Mouse (Mus musculus): ENCODE results near the gene Soat2. TPM values are rescaled to one million over a fixed set of nuclear protein-coding genes. Genes with fewer than 3 reads are reported as not detected.

The Soat2 gene
- polyA plus RNA-seq, 1 experiment, result not detected

DNA sequence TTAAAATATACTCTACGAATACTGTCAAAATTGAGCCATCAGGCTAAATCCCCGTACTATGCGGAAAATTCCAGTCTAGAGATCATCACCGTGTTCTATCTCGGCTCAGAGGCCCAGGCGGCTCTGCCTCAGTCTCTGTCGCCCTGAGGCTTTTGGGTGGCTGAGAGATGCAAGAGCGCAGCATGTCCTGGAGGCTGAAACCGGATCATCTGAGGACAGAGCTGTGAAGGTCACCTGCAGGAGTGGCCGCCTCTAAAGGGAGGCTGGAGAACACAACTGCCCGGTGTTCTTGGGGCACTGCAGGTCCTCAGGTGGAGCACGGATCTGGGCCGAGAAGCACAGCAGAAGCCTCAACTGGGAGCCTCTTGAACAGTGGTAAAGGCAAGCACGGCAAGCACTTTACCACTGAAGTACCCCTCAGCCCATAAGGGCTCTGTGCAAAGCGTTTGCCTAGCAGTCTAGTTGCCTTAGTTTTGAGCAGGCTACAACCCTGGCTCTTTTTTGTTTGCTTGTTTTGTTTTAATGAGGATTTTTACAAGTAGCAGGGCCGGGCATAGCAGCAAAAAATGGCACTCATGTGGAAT lies 25.5 kb downstream of the Soat2 start:
- H3K4me3 ChIP-seq (ENCODE audit: insufficient read depth, low read depth, low read length), result no peak overlapping the region
- TF ChIP-seq CTCF (IDR thresholded peaks at IDR 0.05; ENCODE audit: insufficient read depth, low read depth, low read length), result no peak
- no peak for TF ChIP-seq POLR2A (IDR thresholded peaks at IDR 0.05; ENCODE audit: insufficient read depth, low read depth, low read length)
- H3K4me1 ChIP-seq (ENCODE audit: control insufficient read depth, insufficient read depth, low read length), result no peaks in the 10 kb centered on the region
- 91% methylated on average over 16 of the region's 16 CpGs for WGBS
- H3K27ac ChIP-seq (ENCODE audit: insufficient read depth, low read depth, low read length), result no peak overlapping the region

DNA sequence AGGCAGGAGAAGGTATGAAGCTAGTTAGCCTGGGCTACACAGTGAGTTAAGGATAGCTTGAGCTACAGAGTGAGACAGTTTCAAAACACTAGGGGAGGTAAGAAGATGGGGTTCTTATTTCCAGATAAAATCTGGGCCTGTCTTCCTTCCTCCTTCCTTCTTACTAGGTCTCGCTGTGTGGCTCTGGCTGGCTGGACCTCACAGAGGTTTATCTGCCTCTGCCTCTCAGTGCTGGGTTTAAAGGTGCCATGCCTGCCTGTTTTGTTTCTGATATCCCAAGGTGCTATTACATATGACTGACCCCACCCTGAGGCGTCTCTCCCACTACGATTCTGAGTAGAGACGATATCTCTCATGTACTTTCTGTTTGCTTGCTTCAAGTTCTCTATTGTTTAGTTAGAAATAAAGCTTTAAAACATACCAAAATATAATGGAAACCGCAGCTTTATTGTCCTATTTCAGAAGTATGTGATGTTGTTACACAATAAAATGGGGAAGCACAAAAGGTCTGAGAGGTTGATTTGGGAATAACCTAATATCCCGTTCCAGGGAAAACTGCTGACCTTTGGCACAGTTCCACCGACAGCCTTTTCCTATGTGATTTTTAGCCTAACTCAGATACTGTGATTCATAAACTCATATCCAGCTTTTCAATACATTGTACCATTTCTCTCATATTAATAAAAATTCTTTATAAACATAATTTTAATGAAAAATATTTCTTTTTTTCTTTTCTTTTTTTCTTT lies 26.4 kb downstream of the Soat2 start:
- no peak overlapping the region for H3K4me3 ChIP-seq (ENCODE audit: insufficient read depth, low read depth, low read length)
- WGBS, result 85% methylated on average over 7 of the region's 7 CpGs

DNA sequence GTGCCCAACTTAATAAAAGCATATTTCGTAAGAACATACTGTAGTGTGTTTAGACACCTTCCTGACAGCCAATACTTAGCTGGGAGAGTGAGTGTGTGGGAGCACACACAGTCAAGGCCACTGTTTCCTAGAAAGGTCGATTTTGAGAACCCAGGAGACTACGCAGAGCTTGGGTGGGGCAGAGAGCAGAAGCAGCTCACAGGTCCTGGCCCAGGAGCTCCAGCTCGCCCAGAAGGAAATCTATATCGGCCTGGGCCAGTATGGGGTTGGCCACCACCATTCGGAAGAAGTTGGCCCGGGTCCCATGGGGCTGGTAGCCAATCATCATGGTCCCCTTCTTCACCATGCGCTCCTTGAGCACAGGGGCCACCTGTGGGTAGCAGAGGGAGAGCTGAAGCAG lies 27.1 kb downstream of the Soat2 start:
- WGBS, result 89% methylated on average over 8 of the region's 8 CpGs
- Histone ChIP-seq H3K27ac (ENCODE audit: insufficient read depth, low read depth, low read length) (no peak overlapping the region), H3K4me1 (ENCODE audit: control insufficient read depth, insufficient read depth, low read length) (no peaks in the 10 kb centered on the region), H3K4me3 (ENCODE audit: insufficient read depth, low read depth, low read length) (no peak overlapping the region)
- no peak for TF ChIP-seq CTCF (IDR thresholded peaks at IDR 0.05; ENCODE audit: insufficient read depth, low read depth, low read length)
- TF ChIP-seq POLR2A (IDR thresholded peaks at IDR 0.05; ENCODE audit: insufficient read depth, low read depth, low read length), result no peak

More for the DNA sequence above, 26.4 kb downstream of the Soat2 start:
- Histone ChIP-seq H3K4me1 (ENCODE audit: control insufficient read depth, insufficient read depth, low read length) (no peaks in the 10 kb centered on the region), H3K27ac (ENCODE audit: insufficient read depth, low read depth, low read length) (no peak overlapping the region)
- TF ChIP-seq POLR2A (IDR thresholded peaks at IDR 0.05; ENCODE audit: insufficient read depth, low read depth, low read length) (no peak), CTCF (IDR thresholded peaks at IDR 0.05; ENCODE audit: insufficient read depth, low read depth, low read length) (no peak)

GRCm38 (mm10) chr15:102178279-102178678 lies 28.0 kb downstream of the Soat2 start:
- Histone ChIP-seq H3K4me3 (ENCODE audit: insufficient read depth, low read depth, low read length) (no peak overlapping the region), H3K4me1 (ENCODE audit: control insufficient read depth, insufficient read depth, low read length) (no peaks in the 10 kb centered on the region), H3K27ac (ENCODE audit: insufficient read depth, low read depth, low read length) (no peak overlapping the region)
- TF ChIP-seq CTCF (IDR thresholded peaks at IDR 0.05; ENCODE audit: insufficient read depth, low read depth, low read length) (0 out of 2 replicates have a peak, but pooled peaks have one; percentile 39), POLR2A (IDR thresholded peaks at IDR 0.05; ENCODE audit: insufficient read depth, low read depth, low read length) (no peak)
- WGBS, result 13% methylated on average over 6 of the region's 6 CpGs

- 88% methylated on average over 9 of the region's 9 CpGs for WGBS
- no peak overlapping the region for H3K4me3 ChIP-seq (ENCODE audit: insufficient read depth, low read depth, low read length)
- TF ChIP-seq CTCF (IDR thresholded peaks at IDR 0.05; ENCODE audit: insufficient read depth, low read depth, low read length), result no peak
- TF ChIP-seq POLR2A (IDR thresholded peaks at IDR 0.05; ENCODE audit: insufficient read depth, low read depth, low read length), result no peak
- H3K27ac ChIP-seq (ENCODE audit: insufficient read depth, low read depth, low read length), result no peak overlapping the region
- no peaks in the 10 kb centered on the region for H3K4me1 ChIP-seq (ENCODE audit: control insufficient read depth, insufficient read depth, low read length)
Observed at GRCm38 (mm10) chr15:102179106-102179505, 28.8 kb downstream of the Soat2 start.

DNA sequence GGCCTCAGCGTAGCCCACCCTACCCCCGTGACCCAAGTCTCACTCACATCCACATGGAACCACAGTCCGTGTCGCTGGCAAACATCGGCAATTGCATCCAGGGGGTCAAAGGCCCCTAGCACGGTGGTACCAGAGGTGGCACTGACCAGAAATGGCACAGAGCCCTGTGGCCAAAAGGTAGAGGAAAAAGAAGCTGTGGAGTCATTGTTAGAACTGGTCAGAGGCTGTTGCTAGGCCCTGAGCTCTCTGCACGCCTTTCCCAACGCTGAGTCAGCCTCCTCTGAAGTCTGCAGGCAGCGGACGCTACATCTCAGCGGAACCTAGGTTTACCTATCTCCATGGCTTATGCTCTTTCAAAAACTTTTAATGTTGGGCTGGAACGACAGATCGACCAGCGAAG lies 29.6 kb downstream of the Soat2 start:
- no peak overlapping the region for H3K27ac ChIP-seq (ENCODE audit: insufficient read depth, low read depth, low read length)
- 93% methylated on average over 14 of the region's 14 CpGs for WGBS
- no peak overlapping the region for H3K4me3 ChIP-seq (ENCODE audit: insufficient read depth, low read depth, low read length)
- no peaks in the 10 kb centered on the region for H3K4me1 ChIP-seq (ENCODE audit: control insufficient read depth, insufficient read depth, low read length)
- no peak for TF ChIP-seq POLR2A (IDR thresholded peaks at IDR 0.05; ENCODE audit: insufficient read depth, low read depth, low read length)
- TF ChIP-seq CTCF (IDR thresholded peaks at IDR 0.05; ENCODE audit: insufficient read depth, low read depth, low read length), result no peak

- 90% methylated on average over 3 of the region's 3 CpGs for WGBS
- Histone ChIP-seq H3K4me1 (ENCODE audit: control insufficient read depth, insufficient read depth, low read length) (no peaks in the 10 kb centered on the region), H3K4me3 (ENCODE audit: insufficient read depth, low read depth, low read length) (no peak overlapping the region), H3K27ac (ENCODE audit: insufficient read depth, low read depth, low read length) (no peak overlapping the region)
- no peak for TF ChIP-seq POLR2A (IDR thresholded peaks at IDR 0.05; ENCODE audit: insufficient read depth, low read depth, low read length)
- TF ChIP-seq CTCF (IDR thresholded peaks at IDR 0.05; ENCODE audit: insufficient read depth, low read depth, low read length), result no peak
Observed at GRCm38 (mm10) chr15:102183076-102183475, 32.8 kb downstream of the Soat2 start.

DNA sequence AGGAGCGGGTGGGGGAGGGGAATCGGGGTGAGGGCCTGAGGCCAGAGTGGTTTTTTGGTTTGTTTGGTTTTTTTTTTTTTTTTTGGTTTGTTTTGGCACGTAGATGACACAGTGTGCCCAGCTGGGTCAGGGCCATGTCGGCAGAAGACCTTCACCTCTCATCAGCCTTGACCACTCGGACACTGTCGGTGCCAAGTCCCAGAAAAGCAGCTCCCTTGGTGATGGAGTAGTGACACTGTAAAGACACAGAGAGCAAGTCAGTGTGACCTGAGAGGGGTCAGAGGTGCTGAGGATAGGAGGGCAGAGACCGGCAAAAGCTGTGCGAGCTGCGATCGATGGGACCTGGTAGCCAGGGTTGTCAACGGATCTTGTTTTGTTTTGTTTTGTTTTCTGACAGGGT lies 35.9 kb downstream of the Soat2 start:
- TF ChIP-seq POLR2A (IDR thresholded peaks at IDR 0.05; ENCODE audit: insufficient read depth, low read depth, low read length) (no peak), CTCF (IDR thresholded peaks at IDR 0.05; ENCODE audit: insufficient read depth, low read depth, low read length) (no peak)
- no peaks in the 10 kb centered on the region for H3K4me1 ChIP-seq (ENCODE audit: control insufficient read depth, insufficient read depth, low read length)
- H3K27ac ChIP-seq (ENCODE audit: insufficient read depth, low read depth, low read length), result no peak overlapping the region
- H3K4me3 ChIP-seq (ENCODE audit: insufficient read depth, low read depth, low read length), result no peak overlapping the region
- 86% methylated on average over 11 of the region's 11 CpGs for WGBS

- no peaks in the 10 kb centered on the region for H3K4me1 ChIP-seq (ENCODE audit: control insufficient read depth, insufficient read depth, low read length)
- TF ChIP-seq CTCF (IDR thresholded peaks at IDR 0.05; ENCODE audit: insufficient read depth, low read depth, low read length), result no peak
- no peak for TF ChIP-seq POLR2A (IDR thresholded peaks at IDR 0.05; ENCODE audit: insufficient read depth, low read depth, low read length)
- WGBS, result 93% methylated on average over 10 of the region's 10 CpGs
- H3K27ac ChIP-seq (ENCODE audit: insufficient read depth, low read depth, low read length), result no peak overlapping the region
- no peak overlapping the region for H3K4me3 ChIP-seq (ENCODE audit: insufficient read depth, low read depth, low read length)
Observed at GRCm38 (mm10) chr15:102188096-102188495, 37.8 kb downstream of the Soat2 start.

Measured in olfactory bulb, adult 2 months (tissue).